Mouse (Mus musculus) MEL (cell line): ENCODE data around the gene Cdc14b.

Source experiments
- CTCF ChIP-seq, 3 experiments: IDR thresholded peaks in 2 of 3; conservative IDR thresholded peaks in 1 of 3; 2 replicates each; pipeline ENCODE4 v1.5.1; 2011 to 2012; ENCODE audit warnings: low read length in 3 of 3, low read depth in 2 of 3, mild to moderate bottlenecking in 2 of 3, improper control_type of control experiment in 1 of 3, inconsistent platforms in 1 of 3, mixed read lengths in 1 of 3, moderate library complexity in 1 of 3; ENCODE audit not compliant: control insufficient read depth in 1 of 3, insufficient read depth in 1 of 3, poor library complexity in 1 of 3, severe bottlenecking in 1 of 3
- GATA1 ChIP-seq: IDR thresholded peaks from 2 replicates; pipeline ENCODE4 v1.6.1; 2011; ENCODE audit warnings: low read depth, low read length, improper control_type of control experiment
- MAFK ChIP-seq: IDR thresholded peaks from 2 replicates; pipeline ENCODE4 v1.6.1; 2011; ENCODE audit warnings: low read depth, mild to moderate bottlenecking, low read length, improper control_type of control experiment, borderline replicate concordance
- MAX ChIP-seq: IDR thresholded peaks from 2 replicates; pipeline ENCODE4 v1.6.1; 2011; ENCODE audit warnings: low read length, improper control_type of control experiment
- MAZ ChIP-seq: IDR thresholded peaks from 2 replicates; pipeline ENCODE4 v1.6.1; 2012; ENCODE audit warnings: low read depth, mild to moderate bottlenecking, inconsistent platforms, low read length, improper control_type of control experiment
- POLR2AphosphoS5 ChIP-seq: IDR thresholded peaks from 2 replicates; pipeline ENCODE4 v1.6.1; 2012; ENCODE audit warnings: low read depth, borderline replicate concordance, mild to moderate bottlenecking, inconsistent platforms, low read length, moderate library complexity, mixed read lengths
- RAD21 ChIP-seq: IDR thresholded peaks from 2 replicates; pipeline ENCODE4 v1.6.1; 2011; ENCODE audit warnings: mild to moderate bottlenecking, low read depth, low read length, improper control_type of control experiment
- ZNF384 ChIP-seq: IDR thresholded peaks from 2 replicates; pipeline ENCODE4 v1.6.1; 2012; ENCODE audit warnings: low read depth, mild to moderate bottlenecking, inconsistent platforms, low read length, improper control_type of control experiment

GRCm38 (mm10) chr13:64259903-64260302, 15.2 kb downstream of the Cdc14b start:
- TF ChIP-seq CTCF (IDR thresholded peaks at IDR 0.05 in 2 of 3, conservative IDR thresholded peaks at IDR 0.05 in 1 of 3; ENCODE audit: control insufficient read depth in 1 of 3, insufficient read depth in 1 of 3, low read depth in 2 of 3, low read length in 3 of 3, poor library complexity in 1 of 3, severe bottlenecking in 1 of 3): no peak
- no peak for TF ChIP-seq MAFK
- no peak for TF ChIP-seq GATA1
- no peak for TF ChIP-seq POLR2AphosphoS5
- no peak for TF ChIP-seq MAZ
- no peak for TF ChIP-seq MAX
- no peak for TF ChIP-seq ZNF384
- no peak for TF ChIP-seq RAD21
